Mouse (Mus musculus) heart, adult 10 weeks (tissue): ENCODE results near the gene Klf15. TPM values are rescaled to one million over a fixed set of nuclear protein-coding genes. Genes with fewer than 3 reads are reported as not detected.

ENCODE experiments used
- polyA plus RNA-seq: library from polyadenylated mRNA; stranded (reverse); fragments of 350-450 nt; fragmentation: Illumina TruSeq; extraction: RNeasy Lipid Tissue Mini Kit (QIAGEN cat#74804); gene quantifications from one replicate; pipeline ENCODE4 v1.2.3, GENCODE M21; 2014; ENCODE audit warnings: low read depth, low replicate concordance

Klf15 gene
- polyA plus RNA-seq = 53.3 TPM

GRCm38 (mm10) chr6:90462181-90462706, at the start of gene Klf15:
TSS of gene Klf15 (plus strand) at chr6:90462576.

DNA sequence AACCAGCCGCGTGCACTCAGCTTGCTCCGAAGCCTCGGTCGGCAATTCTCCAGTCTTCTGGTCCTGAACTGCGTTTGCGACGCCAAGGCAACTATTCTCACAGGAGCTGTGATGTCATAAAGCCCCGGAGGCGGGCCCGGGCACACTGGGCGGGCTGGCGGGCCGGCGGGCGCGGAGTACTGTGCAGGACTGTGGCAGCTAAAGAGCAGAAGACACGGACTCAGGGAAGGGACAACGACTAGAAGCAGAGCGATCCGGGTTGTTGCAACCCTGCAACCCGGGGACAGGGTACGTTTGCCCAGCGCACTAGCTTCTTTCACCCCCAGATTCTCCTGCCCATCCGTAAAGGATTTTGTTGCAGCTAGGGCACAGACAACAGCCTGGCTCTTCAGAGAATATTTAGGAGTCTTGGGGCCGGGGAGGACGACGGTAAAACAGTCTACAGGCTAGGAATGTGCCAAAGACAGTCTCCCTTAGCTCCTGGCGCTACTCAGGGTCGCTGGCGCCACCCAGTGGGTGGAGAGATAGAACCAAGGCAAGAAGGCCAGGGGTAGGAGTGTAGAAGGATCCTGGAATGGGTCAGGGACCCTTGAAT, 33.9 kb upstream of the Klf15 start, which contains the start of gene Cfap100:
TSS of gene Cfap100 (minus strand) at position 418 of the 595 bp plus-strand sequence.

DNA sequence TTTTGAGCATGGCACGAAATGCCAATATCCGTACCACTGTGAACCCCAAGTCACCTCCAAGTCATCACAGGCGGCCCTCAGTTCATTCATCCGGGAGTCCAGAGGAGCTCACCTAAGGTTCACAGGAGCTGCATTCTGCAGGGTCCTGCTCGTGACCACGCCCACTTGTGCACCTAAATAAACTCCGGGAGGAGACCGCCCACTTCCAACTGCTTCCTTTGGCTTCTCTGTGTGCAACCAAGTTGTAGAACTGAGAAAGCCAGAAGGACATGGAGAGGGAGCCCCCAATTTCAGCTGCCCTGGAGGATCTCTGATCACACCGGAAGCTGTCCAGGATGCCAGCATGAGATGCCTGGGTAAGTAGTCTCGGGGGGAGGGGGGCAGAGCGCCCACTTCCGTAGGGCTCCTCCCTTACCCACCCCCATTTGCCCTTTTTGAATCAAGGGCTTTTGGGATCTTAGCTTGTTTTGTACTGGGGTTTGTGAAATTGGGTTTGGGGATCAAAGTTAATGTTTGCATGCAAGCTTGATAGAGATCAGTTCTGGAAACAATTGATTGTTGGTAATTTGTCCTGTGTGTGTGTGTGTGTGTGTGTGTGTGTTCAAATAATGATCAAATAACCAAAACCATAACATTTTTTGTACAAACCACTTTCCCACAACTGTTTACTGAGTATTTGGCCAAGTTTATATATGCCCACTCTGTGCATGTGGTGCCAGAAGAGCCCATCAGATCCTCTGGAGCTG, 24.0 kb downstream of the Klf15 start, which contains the start of gene Aldh1l1:
TSS of gene Aldh1l1 (plus strand) at position 252 of the 746 bp plus-strand sequence.

Other genes starting within 250 kb of the Klf15 start
- not detected for gene Vmn1r53, start 238.1 kb upstream of the Klf15 start, polyA plus RNA-seq
- not detected for gene Vmn1r54, start 216.3 kb upstream of the Klf15 start, polyA plus RNA-seq
- gene BC048671, start 161.4 kb upstream of the Klf15 start, polyA plus RNA-seq = not detected
- not detected for gene Chst13, start 137.4 kb upstream of the Klf15 start, polyA plus RNA-seq
- gene Uroc1, start 129.3 kb upstream of the Klf15 start, polyA plus RNA-seq = not detected
- gene Zxdc, start 93.1 kb upstream of the Klf15 start, polyA plus RNA-seq = 11.0 TPM
- 0.73 TPM for gene Cfap100, start 33.8 kb upstream of the Klf15 start, polyA plus RNA-seq
- 4.5 TPM for gene Aldh1l1, start 23.9 kb downstream of the Klf15 start, polyA plus RNA-seq
- gene Slc41a3, start 142.1 kb downstream of the Klf15 start, polyA plus RNA-seq = 79.6 TPM